In genomic region chr1:162734283-162734682, GRCm38 (mm10) we compare ENCODE assay signal across 29 mouse cellular contexts. TPM values are rescaled to one million over a fixed set of nuclear protein-coding genes. Genes with fewer than 3 reads are reported as not detected.
DNase-seq lines count a peak whose midpoint lies in the region; ATAC-seq and TF ChIP-seq lines count a peak whose summit lies in the region.
"Had no signal": no experiment of that assay in that cellular context is flagged by ENCODE, and none has a peak within 500 bp of the region (broad histone marks: within the 10 kb centered on the region; RNA-seq: fewer than 3 reads in every experiment).

No protein-coding gene starts in this region.

- DNase-seq in 416B (ENCODE audit: low read depth) (peak; percentile 50), CH12.LX (ENCODE audit: extremely low read depth) (peak; percentile 24)
- DNase-seq in naive thymus-derived CD4-positive, alpha-beta T cell, adult 2 months (ENCODE audit: low read depth): peak; percentile 43
- no peak for DNase-seq in ovary, postnatal 10 days (ENCODE audit: low spot score)
- DNase-seq in lung, postnatal 25 days (ENCODE audit: low spot score): no peak
- DNase-seq in cerebellum, adult 9-11 months: no peak
- DNase-seq: adrenal gland, adult 2 months; B cell, adult 2 months; cerebellum, adult 2 months; heart, postnatal 10 days; kidney, adult 18-20 months; kidney, postnatal 36 days; lung, adult 18-20 months; lung, postnatal 10 days; right cerebral cortex, postnatal 14 days had no signal

- no peak overlapping the region for H3K27ac ChIP-seq in CH12.LX (ENCODE audit: insufficient read depth, low read depth)
- H3K27ac ChIP-seq: heart, embryonic 13.5 days; hindbrain, embryonic 14.5 days; kidney, embryonic 15.5 days; layer of hippocampus, adult 2 months; limb, embryonic 13.5 days; liver, embryonic 12.5 days; midbrain, embryonic 15.5 days; neural tube, embryonic 12.5 days; stomach, embryonic 15.5 days had no signal

- ATAC-seq in granulocyte monocyte progenitor cell, adult 5-6 weeks (replicated peaks; ENCODE audit: poor library complexity, severe bottlenecking): peak; percentile 86
- ATAC-seq: activated CD4-positive, CD25-positive, alpha-beta regulatory T cell, adult 4 months; forebrain, embryonic 16.5 days; liver, embryonic 12.5 days; midbrain, embryonic 15.5 days had no signal

- H3K4me2 ChIP-seq in CH12.LX (ENCODE audit: insufficient read depth, low read depth, poor library complexity, severe bottlenecking): peak overlapping the region; percentile 50; the same call in 1 of the 2 replicates
- H3K4me2 ChIP-seq: heart, embryonic 13.5 days; hindbrain, embryonic 14.5 days; kidney, embryonic 15.5 days; limb, embryonic 13.5 days; liver, embryonic 12.5 days; midbrain, embryonic 15.5 days; neural tube, embryonic 12.5 days; stomach, embryonic 15.5 days had no signal

- no peaks in the 10 kb centered on the region for H3K9me3 ChIP-seq in CH12.LX (replicated peaks; ENCODE audit: low read length)
- H3K9me3 ChIP-seq: heart, embryonic 13.5 days; kidney, embryonic 15.5 days; limb, embryonic 13.5 days; liver, embryonic 12.5 days; megakaryocyte, embryonic 14.5 days; midbrain, embryonic 15.5 days; neural tube, embryonic 12.5 days; stomach, embryonic 15.5 days had no signal

- in situ Hi-C loops in CH12.LX (cut with MboI; ENCODE audit: low pct_ligation_motif_present, low pct_unique_long_range_greater_than_20kb, low sequenced_read_pairs): no loop called here

- no peak for TF ChIP-seq POLR2A in CH12.LX (IDR thresholded peaks at IDR 0.05; ENCODE audit: low read depth, low read length)

- peaks cover 93% of the 10 kb centered on the region for H3K79me2 ChIP-seq in CH12.LX (replicated peaks; ENCODE audit: control insufficient read depth, extremely low read depth, insufficient read depth, poor library complexity, severe bottlenecking)

- no peaks in the 10 kb centered on the region for H3K27me3 ChIP-seq in CH12.LX (replicated peaks)
- H3K27me3 ChIP-seq: heart, embryonic 13.5 days; kidney, embryonic 15.5 days; limb, embryonic 13.5 days; liver, embryonic 12.5 days; megakaryocyte, embryonic 14.5 days; midbrain, embryonic 15.5 days; neural tube, embryonic 12.5 days; stomach, embryonic 15.5 days had no signal

- H3K9ac ChIP-seq in CH12.LX (ENCODE audit: insufficient read depth, low read depth): no peak overlapping the region; the same call in 1 of the 2 replicates
- H3K9ac ChIP-seq: heart, embryonic 13.5 days; hindbrain, embryonic 14.5 days; kidney, embryonic 15.5 days; limb, embryonic 13.5 days; liver, embryonic 12.5 days; midbrain, embryonic 15.5 days; neural tube, embryonic 12.5 days; stomach, embryonic 15.5 days had no signal

- TF ChIP-seq CTCF in CH12.LX (conservative IDR thresholded peaks at IDR 0.05 in 1 of 2, IDR thresholded peaks at IDR 0.05 in 1 of 2; ENCODE audit: low read depth in 2 of 2, low read length in 2 of 2): no peak

- peaks cover 0 to 44% of the 10 kb centered on the region in 2 experiments for H3K36me3 ChIP-seq in CH12.LX (replicated peaks in 1 of 2; ENCODE audit: control insufficient read depth in 1 of 2, insufficient read depth in 1 of 2, low read length in 1 of 2)
- H3K36me3 ChIP-seq: heart, embryonic 13.5 days; limb, embryonic 13.5 days; midbrain, embryonic 15.5 days; neural tube, embryonic 12.5 days; stomach, embryonic 15.5 days had no signal

- dilution Hi-C loops in CH12.LX (cut with MboI; ENCODE audit: extremely low pct_ligation_motif_present, extremely low pct_unique_long_range_greater_than_20kb, low sequenced_read_pairs): no loop called here

- H3K4me3 ChIP-seq in CH12.LX (replicated peaks in 1 of 3; ENCODE audit: low read depth in 2 of 3, low read length in 2 of 3, poor library complexity in 1 of 3): no peak overlapping the region
- H3K4me3 ChIP-seq: erythroblast, embryonic 14.5 days; heart, embryonic 13.5 days; kidney, embryonic 15.5 days; layer of hippocampus, adult 2 months; limb, embryonic 13.5 days; liver, embryonic 12.5 days; megakaryocyte, embryonic 14.5 days; midbrain, embryonic 15.5 days; neural tube, embryonic 12.5 days; stomach, embryonic 15.5 days had no signal

- H3K4me1 ChIP-seq in CH12.LX (ENCODE audit: control insufficient read depth in 1 of 2, insufficient read depth in 2 of 2): peaks cover 5 to 55% of the 10 kb centered on the region in 2 experiments; a peak in 2 of 4 replicates
- H3K4me1 ChIP-seq: stomach, embryonic 15.5 days had no signal

- TF ChIP-seq RAD21 in CH12.LX (IDR thresholded peaks at IDR 0.05; ENCODE audit: low read depth, low read length): no peak

- 0 out of 2 replicates have a peak, but pooled peaks have one; percentile 56 for TF ChIP-seq EP300 in CH12.LX (IDR thresholded peaks at IDR 0.05; ENCODE audit: low read length)

TF ChIP-seq in CH12.LX, 34 proteins besides CTCF, POLR2A, EP300 and RAD21:
- TF ChIP-seq ETS1 (conservative IDR thresholded peaks at IDR 0.05; ENCODE audit: low read depth, low read length) (no peak), RCOR1 (conservative IDR thresholded peaks at IDR 0.05; ENCODE audit: low read depth, low read length) (no peak), MEF2A (IDR thresholded peaks at IDR 0.05; ENCODE audit: borderline replicate concordance, low read depth, low read length) (no peak), SIN3A (IDR thresholded peaks at IDR 0.05; ENCODE audit: low read length) (0 out of 2 replicates have a peak, but pooled peaks have one; percentile 17), CHD2 (IDR thresholded peaks at IDR 0.05; ENCODE audit: low read length) (no peak), ZKSCAN1 (IDR thresholded peaks at IDR 0.05; ENCODE audit: borderline replicate concordance, low read depth, low read length) (no peak), MXI1 (IDR thresholded peaks at IDR 0.05; ENCODE audit: low read depth, low read length) (no peak)

RNA-seq across cellular contexts. Expression of gene Prrc2c, which starts 6.1 kb away (rescaled TPM):
- total RNA-seq in CH12.LX (2012; rRNA removed) (59.8 and 63.4 TPM in 2 replicates), CH12.LX (2014; rRNA removed) (26.4 and 30.9 TPM in 2 replicates)
- 117 and 144 TPM in 2 replicates for polyA plus RNA-seq in CH12.LX (2012; ENCODE audit: insufficient read length, low read depth)
- total RNA-seq in granulocyte monocyte progenitor cell, adult 5-6 weeks (2014; fragmentation: Nextera tagmentation): 226 and 227 TPM in 2 replicates
- total RNA-seq in granulocyte monocyte progenitor cell, adult 5-6 weeks (2017): 132 and 152 TPM in 2 replicates

Comparison
In these comparisons a context has a peak if more than half of its experiments do, and no peak if none do; other contexts are left out.
1. DNase-seq: peak in 416B (single experiment), CH12.LX (single experiment) and naive thymus-derived CD4-positive, alpha-beta T cell, adult 2 months (single experiment); none in ovary, postnatal 10 days (single experiment), lung, postnatal 25 days (single experiment) and cerebellum, adult 9-11 months (single experiment).